Mouse (Mus musculus) spleen, adult 2 months (tissue): ENCODE data around the gene Gm11639.

ENCODE experiments used
- CTCF ChIP-seq: fragments of 200-500 bp; IDR thresholded peaks from 2 replicates; pipeline ENCODE4 v1.5.1; 2011; ENCODE audit warnings: mild to moderate bottlenecking, inconsistent platforms; ENCODE audit not compliant: insufficient read depth, insufficient read length, insufficient replicate concordance; ENCODE audit errors: extremely low read depth
- POLR2A ChIP-seq: fragments of 200-500 bp; IDR thresholded peaks from 2 replicates; pipeline ENCODE4 v1.6.1; 2011; ENCODE audit warnings: low read depth, low read length, inconsistent platforms

DNA sequence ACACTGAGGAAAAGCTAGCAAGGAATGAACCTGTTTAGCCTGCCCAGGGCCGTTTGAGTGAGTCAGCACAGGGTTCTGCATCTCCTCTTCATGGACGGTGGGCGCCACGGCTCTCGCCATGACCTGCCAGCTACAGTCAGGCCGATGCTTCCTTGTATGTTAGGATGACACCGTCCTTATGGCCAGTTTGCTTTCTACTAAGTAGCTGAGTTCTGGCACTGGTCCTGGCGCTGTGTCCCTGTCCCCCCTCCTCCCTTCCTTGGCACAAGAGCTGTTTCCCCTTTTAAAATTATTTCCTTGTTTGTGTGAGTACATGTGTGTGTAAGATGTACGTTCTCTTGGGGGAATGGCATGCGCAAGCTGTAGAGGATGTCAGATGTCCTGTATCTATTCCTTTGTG, 459.7 kb downstream of the Gm11639 start:
- TF ChIP-seq CTCF, result no peak
- no peak for TF ChIP-seq POLR2A
